Mouse (Mus musculus) regulatory T cell (primary cell): Measurements from ENCODE around the gene Trmt112.

ENCODE experiments used
- in situ Hi-C: fragments of 300-600 bp; cut with MboI, MseI; formaldehyde crosslinking; loops from one replicate; pipeline ENCODE4 v1.15.1; 2025; ENCODE audit warnings: high pct_unique_total_duplicates

Trmt112 gene

DNA sequence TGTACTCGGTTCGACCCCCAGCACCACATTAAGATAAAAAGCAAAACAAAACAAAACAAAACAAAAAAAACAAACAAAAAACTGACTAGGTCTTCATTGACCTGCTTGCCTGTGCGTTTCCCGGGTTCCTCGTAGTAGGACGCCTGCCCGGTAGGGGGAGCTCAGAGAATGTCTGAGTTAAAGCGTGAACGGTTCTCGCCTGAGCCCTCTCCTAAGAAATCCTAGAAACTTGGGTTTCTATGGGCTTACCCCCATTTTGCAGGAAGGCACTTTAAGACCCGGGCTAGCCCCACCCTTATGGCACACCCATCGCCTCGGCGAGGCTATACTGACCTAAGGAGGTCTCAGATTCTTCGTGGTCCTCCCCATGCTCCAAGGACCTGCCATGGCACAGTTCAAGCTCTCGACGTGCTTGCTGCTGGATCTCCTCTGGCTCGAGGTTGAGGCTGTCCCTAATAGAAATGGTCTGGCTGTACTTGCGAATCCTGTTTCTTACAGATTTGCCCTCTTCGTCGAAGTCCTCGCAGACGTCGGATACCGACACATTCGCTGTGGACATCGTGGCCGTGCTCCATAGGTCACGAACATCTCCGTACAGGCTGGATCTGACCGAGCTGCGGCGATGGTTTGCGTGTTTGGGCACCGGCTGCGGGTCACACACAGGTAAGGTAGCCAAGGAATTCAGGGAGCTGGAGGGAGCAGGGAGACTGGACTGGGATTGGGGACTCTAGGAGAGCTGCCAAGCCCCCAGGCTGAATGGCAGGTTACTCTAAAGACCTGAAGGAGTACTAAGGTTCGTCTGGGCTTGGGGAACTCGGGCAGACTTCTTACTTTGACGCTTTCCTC is 15.2 kb downstream of the Trmt112 start:
- in situ Hi-C loops: no loop called here

- in situ Hi-C loops: no loop called here
These were observed 15.7 kb downstream of the Trmt112 start, which contains the start of gene Catsperz for GRCm38 (mm10) chr19:6925307-6925573. Gene Catsperz, minus strand, starts transcription at chr19:6925380.

- in situ Hi-C loops: no loop called here
These were observed 16.3 kb downstream of the Trmt112 start for GRCm38 (mm10) chr19:6925611-6926329.

DNA sequence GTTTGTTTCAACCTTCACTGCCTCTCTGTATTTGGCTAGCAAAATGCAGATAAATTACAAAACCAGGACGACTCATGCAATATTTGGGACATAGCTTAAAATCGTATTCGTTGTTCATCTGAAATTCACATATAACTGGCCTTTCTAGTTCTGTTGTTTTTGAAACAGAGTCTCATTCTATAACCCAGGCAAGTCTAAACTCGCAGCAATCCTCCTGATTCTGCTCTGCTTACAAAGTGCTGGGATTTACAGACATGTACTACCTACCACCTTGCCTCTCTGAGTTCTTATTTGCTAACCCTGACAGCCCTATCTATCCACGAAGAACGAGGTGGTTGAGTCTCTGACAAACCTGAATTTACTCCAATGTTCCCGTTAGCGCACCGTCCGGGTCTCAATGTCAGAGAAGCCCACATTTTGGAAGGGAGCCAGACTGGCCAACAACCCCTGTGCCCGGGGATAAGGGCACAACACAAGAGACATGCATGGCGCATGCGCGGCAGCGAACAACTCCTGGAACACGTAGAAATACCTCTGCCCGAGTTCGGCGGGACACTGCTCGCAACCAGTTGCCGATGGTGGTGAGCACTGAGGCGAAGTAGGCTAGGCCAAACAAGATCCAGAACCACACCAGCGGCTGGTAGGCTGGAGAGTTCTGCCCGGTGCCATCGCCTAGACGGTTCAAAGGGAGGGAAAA is 17.2 kb downstream of the Trmt112 start:
- in situ Hi-C loops: no loop called here

DNA sequence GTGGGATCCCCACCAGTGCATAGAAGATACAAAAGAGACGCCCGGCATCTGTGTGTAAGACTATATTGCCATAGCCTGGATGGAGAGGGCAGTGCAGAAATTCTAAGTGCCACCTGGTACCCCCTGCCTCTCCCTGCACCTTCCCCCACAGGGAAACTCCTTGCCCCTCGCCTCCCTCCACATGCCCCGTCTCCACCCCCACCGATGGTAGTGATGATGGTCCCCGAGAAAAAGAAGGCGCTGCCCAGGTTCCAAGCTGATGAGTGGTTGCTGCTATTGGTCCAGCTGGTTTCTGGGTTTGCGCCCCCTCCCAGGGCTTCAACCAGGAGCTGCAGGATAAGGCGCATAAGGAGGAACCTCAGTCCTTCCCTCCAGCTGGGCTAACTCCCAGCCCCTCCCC is 18.6 kb downstream of the Trmt112 start:
- in situ Hi-C loops: no loop called here

DNA sequence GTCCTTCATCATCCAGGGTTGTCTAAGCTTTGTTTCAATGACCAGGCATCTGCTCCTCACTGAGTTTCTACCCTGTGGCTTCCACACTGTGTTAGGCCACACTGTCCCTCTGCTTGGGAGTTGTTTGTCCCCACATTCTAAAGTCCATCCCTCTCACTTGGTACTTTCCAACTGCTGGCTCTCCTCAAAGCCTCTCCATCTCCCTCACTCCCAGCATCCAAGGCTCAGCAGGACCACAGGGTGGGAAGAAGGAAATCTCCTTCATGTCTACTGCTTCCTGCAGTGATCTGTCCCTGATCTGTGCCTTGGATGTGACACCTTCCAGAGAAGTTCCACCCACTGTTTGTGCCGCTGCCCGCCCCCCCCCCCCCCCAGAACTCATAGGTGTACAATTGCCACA is 21.5 kb downstream of the Trmt112 start:
- in situ Hi-C loops: no loop called here

GRCm38 (mm10) chr19:6932018-6932417 is 22.5 kb downstream of the Trmt112 start:
- in situ Hi-C loops: no loop called here

DNA sequence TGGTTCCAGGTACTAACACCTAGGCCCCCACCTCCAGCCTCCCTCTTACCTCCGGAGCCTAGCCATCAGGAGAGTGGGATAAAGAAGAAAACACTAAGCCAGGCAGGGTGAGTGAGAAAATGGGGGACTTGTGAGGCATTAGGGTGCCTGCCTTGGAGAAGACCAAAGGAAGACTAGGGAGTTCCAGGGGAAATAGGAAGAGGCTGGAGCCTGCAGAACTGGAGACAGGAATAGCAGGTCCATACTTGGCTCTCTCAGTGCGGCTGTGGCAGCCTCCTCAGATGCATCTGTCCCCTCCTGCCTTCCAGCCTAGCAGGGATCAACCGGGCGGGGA is 23.6 kb downstream of the Trmt112 start:
- in situ Hi-C loops: no loop called here

- in situ Hi-C loops: no loop called here
These were observed 24.1 kb downstream of the Trmt112 start for GRCm38 (mm10) chr19:6933436-6934194.

GRCm38 (mm10) chr19:6934195-6934977 is 24.9 kb downstream of the Trmt112 start, which contains the start of gene Kcnk4:
Gene Kcnk4, minus strand, starts transcription at chr19:6934515.
- in situ Hi-C loops: no loop called here

- in situ Hi-C loops: loop anchor here (5.0 kb wide), 1 partner anchor 81 kb away; the partner anchor contains the start of gene Fermt3
These were observed 26.8 kb downstream of the Trmt112 start for GRCm38 (mm10) chr19:6936299-6936698.

DNA sequence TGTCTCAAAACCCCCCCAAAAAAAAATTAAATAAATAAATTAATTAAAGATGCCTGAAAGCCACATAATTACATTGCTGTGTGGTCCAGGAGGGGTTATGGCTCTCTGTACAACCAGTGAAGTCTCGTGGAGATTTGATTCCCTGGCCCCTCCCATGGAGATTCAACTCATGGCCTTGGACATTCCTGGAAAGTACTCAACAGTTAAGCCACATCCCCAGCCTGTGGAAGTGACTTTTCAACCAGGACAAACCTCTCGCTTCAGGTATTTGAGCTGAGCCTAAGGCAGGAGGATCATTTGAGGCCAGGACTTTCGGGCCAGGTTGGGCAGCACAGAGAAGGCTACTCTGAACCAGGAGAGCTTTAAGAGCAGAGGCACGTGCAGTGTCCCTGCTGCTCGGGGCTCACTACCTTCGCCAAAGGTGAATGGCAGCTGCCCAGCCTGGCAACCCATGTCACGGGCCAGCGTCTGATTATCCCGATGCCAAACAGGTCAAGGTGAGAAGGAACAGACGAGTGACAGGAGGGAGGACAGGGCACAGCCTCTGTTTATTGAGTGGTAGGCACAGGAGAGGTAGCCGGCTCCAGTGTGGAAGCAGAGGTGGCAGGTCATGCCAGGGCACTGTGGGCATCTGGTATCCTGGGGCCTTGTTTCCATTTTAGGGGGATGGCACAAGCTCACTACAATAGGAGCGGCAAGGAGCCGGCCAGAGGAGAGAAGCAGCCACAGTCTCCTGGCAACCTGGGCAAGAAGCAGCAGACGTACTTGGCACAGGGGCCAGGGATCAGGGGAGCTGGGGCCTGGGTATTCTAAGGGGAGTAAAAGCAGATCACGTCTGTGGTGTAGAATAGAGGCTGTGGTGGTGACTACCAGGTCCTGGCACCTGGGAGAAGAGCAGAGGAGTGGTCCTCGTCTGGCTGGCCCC is 28.3 kb downstream of the Trmt112 start:
- in situ Hi-C loops: loop anchor here (5.0 kb wide), 1 partner anchor 79 kb away; the partner anchor contains the start of gene Fermt3

DNA sequence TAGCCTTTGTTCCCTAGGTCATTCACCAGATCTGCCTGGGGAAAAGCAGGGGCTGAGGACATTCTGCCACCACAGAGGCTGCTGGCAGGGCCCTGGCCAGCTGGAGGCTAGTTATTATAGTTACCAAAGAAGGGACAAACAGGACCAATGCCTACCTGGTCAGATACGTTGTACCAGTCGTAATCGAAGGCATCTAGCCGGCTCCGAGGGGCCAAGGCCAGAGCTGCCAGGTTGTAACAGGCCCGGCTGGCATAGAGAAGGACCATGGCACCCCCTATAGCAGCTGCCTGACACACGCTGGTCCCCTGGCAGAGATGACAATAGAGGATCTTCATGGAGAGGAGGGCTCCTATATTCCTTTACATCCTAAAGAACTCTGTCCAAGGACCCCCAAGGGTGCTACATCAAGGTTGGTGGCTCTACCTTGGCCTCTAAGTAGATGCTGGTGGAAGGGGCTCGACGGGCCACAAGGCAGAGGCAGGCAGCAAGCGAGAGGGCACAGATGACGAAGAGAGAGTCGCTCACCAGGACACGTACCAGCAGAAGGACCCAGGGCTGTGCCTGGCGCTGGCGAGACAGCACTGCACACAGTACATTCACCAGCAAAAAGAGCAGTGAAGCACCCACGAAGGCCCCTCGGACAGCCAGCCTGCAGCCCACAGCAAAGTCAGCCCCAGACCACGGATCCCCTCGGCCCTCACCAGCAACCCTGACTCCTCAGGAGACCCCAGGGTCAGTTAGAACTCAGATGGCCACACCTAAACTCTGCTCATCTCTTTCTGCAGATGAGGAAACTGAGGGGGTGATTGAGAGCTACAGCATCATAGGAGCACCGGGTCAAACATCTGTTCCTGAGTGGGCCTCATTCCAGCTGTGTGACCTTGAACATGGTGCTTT is 29.9 kb downstream of the Trmt112 start:
- in situ Hi-C loops: loop anchor here (5.0 kb wide), 1 partner anchor 78 kb away; the partner anchor contains the start of gene Fermt3

DNA sequence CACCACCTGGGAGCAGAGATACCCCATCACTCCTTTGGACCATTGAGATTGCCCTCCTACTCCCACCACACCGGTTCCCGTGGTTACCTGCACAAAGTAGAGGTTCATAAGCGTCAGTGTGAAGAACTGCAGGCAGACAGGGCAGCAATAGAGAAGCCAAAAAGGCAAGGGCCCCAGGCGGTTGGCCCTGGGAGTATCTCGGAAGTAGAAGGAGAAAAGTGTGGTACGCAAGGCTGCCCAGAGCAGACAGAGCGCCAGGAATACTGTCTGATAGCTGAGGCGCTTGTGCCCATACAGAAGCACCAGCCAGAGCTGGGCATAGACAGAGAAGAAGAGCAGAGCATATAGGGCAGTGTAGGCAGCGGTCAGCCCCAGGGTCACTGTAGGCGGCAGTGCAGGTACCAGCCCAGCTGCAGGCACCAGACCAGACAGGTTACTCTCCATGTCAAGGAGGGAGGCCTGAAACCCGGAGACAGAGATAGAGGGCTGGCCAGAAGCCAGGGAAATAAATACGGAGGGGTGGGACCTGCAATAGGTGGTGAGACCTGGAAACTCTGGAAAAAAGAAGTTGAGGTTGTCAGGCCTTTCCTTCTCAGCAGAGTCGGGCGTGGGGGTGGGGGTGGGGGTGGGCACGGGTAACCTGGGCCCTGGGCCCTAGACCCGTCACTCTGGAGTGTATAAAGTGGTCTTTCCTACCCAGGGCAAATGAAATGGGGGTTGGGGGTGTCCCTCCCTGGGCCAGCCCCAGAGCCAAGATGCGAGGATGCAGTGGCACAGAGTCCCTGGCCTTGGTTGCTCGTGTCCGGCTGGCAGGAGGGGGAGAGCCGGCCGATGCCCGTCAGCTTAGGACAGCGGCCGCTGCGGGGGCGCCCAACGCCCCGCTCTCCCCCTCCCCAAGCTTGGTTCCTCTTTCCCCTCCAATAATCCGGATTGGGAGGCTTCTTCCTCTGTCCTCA is 31.2 kb downstream of the Trmt112 start:
- in situ Hi-C loops: no loop called here

DNA sequence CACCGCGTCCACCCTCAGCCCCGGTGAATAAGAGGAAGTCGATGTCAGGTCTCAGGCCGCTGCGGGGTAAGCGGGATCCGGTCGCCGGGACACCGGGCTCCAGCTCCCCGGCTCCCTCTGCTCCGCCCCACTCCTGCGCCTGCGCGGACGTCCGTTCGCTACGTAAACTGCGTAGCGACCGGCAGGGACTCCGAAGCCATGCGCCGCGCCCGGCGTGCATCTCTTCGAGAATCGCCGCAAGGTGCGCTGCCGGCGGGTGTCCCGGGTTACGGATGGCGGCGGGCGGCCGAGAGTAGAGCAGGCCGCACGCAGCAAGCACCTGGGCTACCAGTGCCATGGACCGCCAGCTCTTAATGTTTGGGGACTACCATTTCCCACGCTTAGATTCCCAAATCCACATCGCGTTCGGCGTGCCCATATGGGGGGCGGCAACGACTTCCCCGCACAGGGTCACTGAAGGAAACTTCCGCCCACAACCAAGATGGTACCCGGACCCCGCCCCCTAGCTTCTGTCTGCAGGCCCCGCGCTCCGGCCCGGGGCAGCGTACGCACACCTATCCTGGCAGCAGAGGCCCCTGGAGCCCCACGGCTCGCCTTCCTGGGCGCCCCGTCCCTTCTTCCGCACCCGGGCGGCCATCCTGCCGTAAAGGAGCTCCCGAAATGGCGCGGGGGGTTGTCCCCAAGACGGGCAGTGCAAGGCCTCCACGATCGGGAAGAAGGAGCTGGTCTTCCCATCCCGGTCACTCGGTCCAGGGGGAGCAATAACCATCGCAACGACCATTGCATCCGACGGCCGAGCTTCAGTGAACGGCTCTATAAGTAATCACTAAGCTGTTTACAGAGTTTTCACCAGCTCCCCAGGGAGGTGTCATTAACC is 32.1 kb downstream of the Trmt112 start, which contains the start of gene Bad:
TSS of gene Bad (plus strand) at position 490 of the 877 bp plus-strand sequence.
- in situ Hi-C loops: no loop called here

DNA sequence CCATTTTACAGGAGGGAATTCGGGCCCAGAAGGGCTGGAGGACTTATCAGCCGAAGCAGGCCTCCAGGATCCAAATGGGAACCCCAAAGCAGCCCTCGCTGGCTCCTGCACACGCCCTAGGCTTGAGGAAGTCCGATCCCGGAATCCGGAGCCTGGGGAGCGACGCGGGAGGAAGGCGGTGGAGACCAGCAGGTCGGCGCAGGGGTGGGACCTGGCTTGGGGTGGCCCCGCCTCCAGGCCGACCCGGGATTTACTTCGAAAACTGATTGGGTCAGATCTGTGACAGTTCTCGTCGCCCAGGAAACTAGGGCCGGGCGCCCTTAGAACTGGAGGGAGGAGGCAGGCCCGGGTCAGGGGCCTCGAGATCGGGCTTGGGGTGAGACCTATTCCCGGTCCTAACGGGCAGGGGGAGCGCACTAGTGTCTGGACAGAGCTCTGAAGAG is 32.8 kb downstream of the Trmt112 start, which contains the start of gene Gpr137:
TSS of gene Gpr137 (minus strand) at position 232 of the 443 bp plus-strand sequence.
- in situ Hi-C loops: no loop called here
